Mouse (Mus musculus): ENCODE measurements around the gene 1700088E04Rik.

Gene 1700088E04Rik

DNA sequence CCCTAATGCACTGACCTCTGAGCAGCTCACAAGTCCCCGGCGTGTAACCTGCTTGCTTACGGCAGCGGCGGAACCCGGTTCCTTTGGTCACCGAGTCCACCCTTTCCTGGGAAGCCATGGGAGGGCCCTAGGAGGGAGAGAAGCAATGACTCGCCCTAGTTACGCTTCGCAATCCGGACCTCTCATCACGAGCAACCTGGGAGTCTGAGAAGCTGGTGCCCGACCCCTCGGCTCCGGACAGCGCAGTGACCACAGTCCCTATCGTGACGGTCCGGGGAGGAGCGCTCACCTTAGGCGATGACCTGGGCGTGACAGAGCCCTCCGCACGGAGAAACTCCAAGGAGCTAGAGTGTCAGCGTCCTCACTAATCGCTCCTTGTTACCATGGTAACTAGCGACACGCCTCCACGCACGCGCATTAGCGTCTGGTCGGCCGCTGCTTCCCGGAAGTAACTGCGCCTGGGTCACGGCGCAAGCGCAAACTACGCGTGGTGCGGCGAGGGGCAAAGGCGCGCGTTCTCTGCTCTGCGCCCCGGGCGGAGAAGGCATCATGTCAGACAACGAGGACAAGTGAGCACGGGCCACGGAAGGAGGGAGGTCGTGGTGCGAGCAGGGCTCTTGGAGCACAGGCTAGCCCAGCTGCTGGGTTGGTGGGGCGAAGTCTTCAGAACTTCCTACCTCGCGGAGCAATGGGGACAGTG, at the start of gene 1700088E04Rik, which contains the start of gene Polr2f:
1700088E04Rik (minus strand) TSS at position 388 of the 700 bp plus-strand sequence.
Polr2f (plus strand) TSS at position 144 of the 700 bp plus-strand sequence.
- peak; percentile 87 to 92 for DNase-seq (ENCODE audit: low spot score in 2 of 2)

- no peak for DNase-seq (ENCODE audit: low spot score in 2 of 2)
Measured at GRCm38 (mm10) chr15:79187819-79188218, 46.8 kb upstream of the 1700088E04Rik start.

- DNase-seq (ENCODE audit: low spot score in 2 of 2): no peak
Measured at GRCm38 (mm10) chr15:79185213-79185612, 44.2 kb upstream of the 1700088E04Rik start.

DNA sequence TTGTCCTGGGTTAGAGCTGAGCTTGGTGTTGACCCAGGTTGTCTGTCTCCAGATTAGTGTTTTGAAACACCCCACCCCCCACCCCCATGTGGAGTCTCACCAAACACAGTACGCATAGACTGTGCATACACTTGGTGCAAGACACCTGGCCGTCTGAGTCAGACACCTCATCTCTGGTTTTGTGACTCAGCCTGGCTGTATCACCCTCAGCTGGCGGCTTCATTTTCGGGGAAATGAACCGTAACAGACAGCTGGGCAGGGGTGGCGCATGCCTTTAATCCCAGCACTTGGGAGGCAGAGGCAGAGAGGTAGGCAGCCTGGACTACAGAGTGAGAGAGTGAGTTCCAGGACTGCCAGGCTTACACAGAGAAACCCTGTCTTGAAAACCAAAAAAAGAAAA, 35.9 kb upstream of the 1700088E04Rik start:
- DNase-seq (ENCODE audit: low spot score in 2 of 2): no peak

DNA sequence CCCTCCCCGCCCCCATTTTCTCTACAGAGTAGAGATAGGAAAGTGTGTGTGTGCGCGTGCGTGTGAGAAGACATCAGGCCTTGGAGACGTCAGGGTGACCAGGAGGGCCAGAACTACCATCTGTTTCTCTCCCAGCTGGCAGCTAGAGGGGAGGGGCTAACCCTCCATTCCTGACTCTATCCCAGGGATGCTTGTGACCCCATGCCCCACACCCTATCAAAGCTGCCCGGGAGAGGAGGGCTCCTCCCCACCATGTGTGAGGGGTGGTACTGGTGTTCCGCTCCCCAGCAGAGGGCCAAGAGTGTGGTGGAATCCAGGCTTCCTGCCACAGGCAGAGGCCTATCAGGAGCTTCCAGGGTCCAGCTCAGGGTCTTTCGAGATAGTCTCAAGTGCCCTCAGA, 25.7 kb upstream of the 1700088E04Rik start:
- no peak for DNase-seq (ENCODE audit: low spot score in 2 of 2)

- no peak for DNase-seq (ENCODE audit: low spot score in 2 of 2)
Measured at GRCm38 (mm10) chr15:79165140-79165539, 24.1 kb upstream of the 1700088E04Rik start, which contains the start of gene Sox10. Gene Sox10 (minus strand): TSS chr15:79165240.

DNA sequence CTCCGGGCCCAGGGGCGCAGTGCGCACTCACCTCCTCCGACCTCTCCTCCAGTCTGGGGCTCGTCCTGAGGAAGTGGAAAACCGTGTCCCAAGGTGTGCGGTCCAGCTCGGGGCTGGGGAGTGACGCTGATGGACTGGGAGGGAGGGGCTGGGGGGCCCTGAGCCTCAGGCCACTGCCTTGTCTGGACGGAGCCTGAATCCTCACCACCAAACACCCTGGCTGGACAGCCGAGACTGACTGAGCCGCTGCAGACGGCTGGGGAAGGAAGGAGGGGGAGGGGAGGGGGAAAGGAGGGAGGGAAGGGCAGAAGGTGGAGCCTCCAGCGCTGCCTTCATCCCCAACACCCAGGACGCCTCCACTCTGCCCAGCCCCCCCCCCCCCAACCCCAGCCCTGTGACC, 23.2 kb upstream of the 1700088E04Rik start:
- no peak for DNase-seq (ENCODE audit: low spot score in 2 of 2)

DNA sequence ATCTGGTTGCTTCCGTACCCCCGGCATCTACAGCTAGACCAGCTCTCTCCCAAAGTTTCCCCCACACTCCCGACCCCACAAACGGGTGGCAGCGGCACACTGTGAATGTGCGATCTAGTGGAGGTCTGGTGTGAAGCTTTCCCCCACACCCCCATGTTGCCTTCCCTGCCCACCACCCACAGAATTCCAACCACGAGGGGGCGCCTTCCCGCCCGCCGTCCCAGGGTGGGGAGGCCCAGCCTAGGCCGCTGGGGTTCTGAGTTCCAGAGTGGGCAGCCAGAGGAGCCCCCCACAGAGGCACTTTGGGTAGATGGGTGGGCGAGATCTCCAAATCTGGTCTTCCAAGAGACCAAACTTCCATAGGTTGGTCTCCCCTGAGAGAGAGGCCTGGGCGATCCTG, 21.8 kb upstream of the 1700088E04Rik start:
- no peak for DNase-seq (ENCODE audit: low spot score in 2 of 2)

- no peak for DNase-seq (ENCODE audit: low spot score in 2 of 2)
Measured at GRCm38 (mm10) chr15:79162301-79162700, 21.2 kb upstream of the 1700088E04Rik start.

DNA sequence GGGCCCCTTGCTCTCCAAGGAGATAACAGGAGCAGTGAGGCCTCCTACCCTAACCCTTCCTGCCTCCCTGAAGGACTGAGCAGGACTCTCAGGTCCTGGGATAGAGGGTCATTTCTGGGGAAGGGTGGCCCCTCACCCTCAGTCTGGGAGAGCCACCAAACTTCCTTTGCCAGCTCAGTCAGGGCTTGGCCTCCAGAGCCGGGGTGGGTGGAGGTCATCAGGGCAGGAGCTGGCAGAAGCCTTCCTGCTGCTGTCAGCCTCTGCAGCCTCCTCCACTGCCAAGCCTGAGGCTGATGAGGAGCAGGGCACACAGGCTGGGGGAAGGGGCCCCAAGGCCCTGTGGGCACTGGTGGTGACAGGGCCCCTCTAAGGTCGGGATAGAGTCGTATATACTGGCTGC, 14.5 kb upstream of the 1700088E04Rik start:
- no peak for DNase-seq (ENCODE audit: low spot score in 2 of 2)

DNA sequence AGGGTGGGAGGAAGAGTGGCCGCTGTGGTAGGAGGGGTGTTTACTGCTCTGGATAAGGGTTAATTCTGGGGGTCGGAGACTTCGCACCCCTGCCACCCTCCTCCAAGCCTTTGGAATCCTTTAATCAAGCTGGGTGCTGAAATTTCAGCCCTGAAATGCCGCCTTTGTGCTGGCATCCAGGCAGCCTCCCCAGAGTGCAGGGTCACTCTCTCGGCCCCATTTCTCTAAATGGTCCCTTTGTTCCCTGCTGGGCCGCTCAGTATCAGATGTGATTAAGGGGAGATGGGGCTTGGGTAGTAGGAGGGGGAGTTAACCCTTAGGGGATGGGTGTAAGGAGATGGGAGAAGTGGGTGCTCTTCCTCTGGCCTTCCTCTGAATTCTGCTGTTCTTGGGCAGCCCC, 11.7 kb upstream of the 1700088E04Rik start:
- no peak for DNase-seq (ENCODE audit: low spot score in 2 of 2)

DNA sequence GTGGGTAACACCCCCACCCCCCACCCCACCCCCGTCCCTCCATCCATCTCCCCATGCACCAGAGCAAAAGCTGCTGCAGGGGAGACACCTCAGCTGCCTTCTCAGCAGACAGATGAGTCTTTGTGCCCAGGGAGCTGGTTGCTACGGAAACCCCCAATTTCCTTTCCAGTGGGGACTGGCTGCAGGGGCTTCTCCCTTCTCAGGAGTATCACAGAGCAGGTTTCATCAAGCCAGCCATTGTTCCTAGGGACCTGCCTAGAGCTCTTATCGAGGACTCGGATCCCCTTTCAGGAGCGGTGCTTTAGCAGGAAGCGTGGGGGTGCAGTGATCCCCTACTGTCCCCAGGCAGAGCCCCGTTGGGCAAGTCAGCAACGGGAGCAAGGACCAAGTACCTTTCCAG, 10.8 kb upstream of the 1700088E04Rik start:
- no peak for DNase-seq (ENCODE audit: low spot score in 2 of 2)

GRCm38 (mm10) chr15:79148533-79148932, 7.5 kb upstream of the 1700088E04Rik start:
- DNase-seq (ENCODE audit: low spot score in 2 of 2): peak; percentile 52 to 72

DNA sequence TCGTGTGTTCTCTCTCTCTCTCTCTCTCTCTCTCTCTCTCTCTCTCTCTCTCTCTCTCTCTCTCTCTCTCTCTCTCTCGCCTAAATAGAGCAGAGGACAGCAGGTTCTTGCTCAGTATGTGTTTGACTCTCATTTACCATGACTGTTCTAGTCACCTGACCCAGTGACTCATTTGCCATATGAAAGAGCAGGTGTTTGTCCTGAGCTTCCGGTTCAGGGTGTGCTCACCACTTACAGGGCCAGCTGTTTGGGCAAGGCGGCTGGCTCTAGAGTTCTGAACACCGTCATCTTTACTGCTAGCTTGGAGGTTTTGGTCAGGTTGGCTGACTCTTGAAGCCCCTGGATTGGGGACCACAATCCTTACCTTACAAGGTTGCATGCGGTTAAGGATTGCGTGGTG, 4.5 kb upstream of the 1700088E04Rik start:
- no peak for DNase-seq (ENCODE audit: low spot score in 2 of 2)

DNA sequence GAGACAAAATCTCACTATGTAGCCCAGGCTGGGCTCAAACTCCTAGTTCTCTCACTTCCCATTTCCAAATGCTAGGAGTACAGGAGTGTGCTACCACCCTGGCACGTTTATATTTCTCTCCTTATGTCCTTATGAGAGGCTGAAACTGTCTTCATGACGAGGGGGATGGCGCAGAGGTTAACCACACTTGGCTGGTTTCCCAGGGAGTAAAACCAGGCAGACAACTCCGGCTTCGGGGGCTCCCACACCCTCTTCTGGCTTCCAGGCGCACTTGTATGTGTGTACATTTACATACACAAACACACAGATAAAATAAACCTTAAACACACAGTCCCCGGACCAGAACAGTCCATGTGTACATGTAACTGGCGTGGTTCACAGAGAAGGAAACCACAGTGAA, 3.0 kb upstream of the 1700088E04Rik start:
- no peak for DNase-seq (ENCODE audit: low spot score in 2 of 2)

DNA sequence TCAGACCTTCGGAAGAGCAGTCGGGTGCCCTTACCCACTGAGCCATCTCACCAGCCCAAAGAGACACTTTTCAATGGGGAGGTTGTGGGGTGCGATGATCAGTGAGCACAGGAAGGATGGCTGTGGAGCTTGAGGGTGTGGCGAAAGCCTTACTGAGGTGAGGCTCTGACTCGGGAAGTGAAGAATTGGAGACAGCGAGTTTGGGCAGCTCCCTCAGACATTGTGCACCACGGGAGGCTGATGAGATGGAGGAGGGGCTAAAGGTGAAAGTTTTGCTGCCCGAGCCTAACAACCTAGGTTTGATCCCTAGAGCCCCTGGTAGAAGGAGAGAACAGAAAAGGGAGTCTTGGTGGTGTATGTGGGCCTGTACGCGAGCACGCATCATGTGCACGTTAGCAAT, 2.3 kb upstream of the 1700088E04Rik start:
- no peak for DNase-seq (ENCODE audit: low spot score in 2 of 2)

- DNase-seq (ENCODE audit: low spot score in 2 of 2): no peak
Measured at GRCm38 (mm10) chr15:79141566-79141917, 489 bp upstream of the 1700088E04Rik start.

- DNase-seq (ENCODE audit: low spot score in 2 of 2): no peak
Measured at GRCm38 (mm10) chr15:79139640-79140039, 1.4 kb downstream of the 1700088E04Rik start.

DNA sequence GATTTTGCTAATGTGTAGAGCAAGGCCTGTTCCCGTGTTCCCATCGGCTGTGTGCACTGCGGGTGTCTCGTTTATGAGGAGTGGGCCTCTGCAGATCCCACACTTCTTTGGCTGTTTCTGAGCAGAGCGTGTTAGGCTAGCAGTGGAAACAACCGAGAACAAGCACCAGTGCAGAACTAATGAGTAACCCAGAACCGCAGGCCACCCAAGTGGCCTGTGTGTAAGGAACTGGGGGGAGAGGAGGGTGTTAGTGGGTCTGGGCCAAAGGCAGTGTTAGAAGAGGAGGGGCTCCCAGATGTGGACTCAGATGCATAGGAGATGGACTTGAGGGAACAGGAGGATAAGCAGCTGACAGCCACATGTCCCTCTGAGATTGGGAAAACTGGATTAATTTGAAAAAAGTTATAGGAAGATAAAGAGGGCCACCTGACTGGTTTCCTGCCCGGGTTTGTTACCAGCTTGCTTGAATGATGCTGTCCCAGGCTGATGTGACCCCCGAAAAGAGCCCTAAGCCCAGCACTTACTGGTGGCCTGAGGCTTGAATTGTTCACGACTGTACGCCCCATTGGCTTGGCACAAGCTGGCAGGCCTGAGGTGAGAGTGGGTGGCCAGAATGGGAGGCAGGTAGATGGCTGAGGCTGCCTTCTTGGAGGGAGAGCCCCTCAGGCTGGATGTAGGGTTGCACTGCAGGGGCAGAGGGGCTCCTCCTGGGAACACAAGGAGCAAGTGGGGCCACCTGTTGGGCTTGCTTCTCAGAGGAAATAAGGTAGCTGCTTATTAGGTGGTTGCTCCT, 5.1 kb downstream of the 1700088E04Rik start:
- DNase-seq (ENCODE audit: low spot score in 2 of 2): no peak

DNA sequence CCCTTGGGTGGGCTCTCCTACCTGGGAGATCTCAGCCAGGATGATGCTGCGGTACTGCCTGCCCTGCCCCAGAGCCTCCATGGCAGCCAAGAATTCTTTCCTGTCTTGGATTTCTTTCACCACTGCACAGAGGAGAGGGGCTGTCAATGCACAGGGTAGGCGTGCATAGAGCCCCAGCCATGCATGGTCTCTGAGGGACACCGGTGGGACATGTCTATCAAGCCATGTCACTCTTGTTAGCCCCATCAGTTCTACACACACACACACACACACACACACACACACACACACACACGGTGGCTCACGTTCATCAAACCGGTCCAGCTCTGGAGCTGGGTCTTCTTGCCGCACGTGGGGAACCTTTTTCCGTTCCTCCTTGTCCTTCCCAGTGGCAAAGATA, 5.7 kb downstream of the 1700088E04Rik start:
- DNase-seq (ENCODE audit: low spot score in 2 of 2): no peak

DNA sequence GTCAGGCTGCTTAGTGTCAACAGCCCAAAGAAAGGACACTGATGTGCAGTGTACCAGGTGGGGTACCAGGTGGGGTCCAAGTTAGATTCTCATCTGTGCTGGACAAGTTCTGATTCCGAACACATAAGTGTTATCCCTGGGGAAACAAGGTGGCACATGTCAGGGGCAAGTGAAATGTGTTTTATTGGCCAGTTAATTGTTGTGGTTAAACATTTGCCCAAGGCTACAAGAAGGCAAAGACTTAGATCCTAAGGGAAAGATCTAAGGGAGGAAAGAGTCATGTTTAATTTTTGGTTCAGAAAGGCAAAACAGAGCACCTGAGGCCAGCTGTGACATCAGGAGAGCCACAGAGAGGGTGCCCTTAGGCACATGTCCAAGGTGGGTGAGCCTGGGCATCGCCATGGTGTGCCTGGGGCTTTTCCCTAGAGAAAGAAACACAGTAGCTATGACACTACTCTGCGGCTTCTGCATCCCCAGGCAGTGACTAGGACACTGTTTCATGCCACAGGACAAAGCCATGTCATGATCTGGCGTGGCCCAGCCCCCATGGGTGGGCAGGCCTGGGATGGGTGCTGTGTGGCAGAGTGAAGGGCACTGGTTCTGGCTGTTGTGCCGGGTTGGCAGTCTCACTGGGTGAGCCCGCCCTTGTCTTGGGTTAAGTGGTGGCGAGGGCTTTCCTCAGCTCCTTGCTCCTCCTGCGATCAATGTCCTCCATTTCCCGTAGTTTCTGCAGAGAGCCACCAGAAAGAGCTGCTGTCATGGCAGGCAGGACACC, 6.4 kb downstream of the 1700088E04Rik start:
- no peak for DNase-seq (ENCODE audit: low spot score in 2 of 2)

DNA sequence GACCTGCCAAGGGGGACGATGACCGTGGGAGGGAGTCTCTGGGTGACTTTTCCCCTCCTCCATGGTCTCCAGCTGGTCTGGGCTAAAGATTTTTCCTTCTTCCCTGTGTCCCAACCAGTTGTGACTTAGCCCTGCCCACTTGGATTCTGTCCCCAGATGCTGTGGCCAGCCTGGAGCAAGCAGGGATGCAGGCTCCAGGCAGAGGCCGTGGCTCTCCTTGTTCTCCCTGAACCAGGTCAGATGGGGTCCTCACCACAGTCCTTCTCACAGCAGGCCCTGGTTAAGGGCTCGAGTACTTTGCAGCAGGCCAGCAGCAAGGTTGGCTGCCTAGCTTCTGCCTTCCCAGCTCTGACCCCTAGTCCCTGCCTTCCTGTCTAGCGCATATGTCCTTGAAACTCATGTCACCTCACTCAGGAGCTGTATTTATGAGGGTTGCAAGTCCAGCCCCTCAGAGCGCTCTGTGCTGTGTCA, 7.8 kb downstream of the 1700088E04Rik start:
- no peak for DNase-seq (ENCODE audit: low spot score in 2 of 2)

All from spleen, postnatal 14 days (tissue).